Mouse (Mus musculus): ENCODE results near the gene Ecel1. TPM values are rescaled to one million over a fixed set of nuclear protein-coding genes. Genes with fewer than 3 reads are reported as not detected.
A peak's percentile ranks its signal among the peaks of the same experiment; 100 is the strongest.

Gene Ecel1
- total RNA-seq, 2 experiments from 2014 or later: 4.6 to 6.5 TPM

GRCm38 (mm10) chr1:87114784-87115183 is 41.5 kb downstream of the Ecel1 start:
- DNase-seq (ENCODE audit: extremely low spot score in 1 of 2, low spot score in 2 of 2): no peak
- intact Hi-C loops (cut with DNase I): no loop called here

DNA sequence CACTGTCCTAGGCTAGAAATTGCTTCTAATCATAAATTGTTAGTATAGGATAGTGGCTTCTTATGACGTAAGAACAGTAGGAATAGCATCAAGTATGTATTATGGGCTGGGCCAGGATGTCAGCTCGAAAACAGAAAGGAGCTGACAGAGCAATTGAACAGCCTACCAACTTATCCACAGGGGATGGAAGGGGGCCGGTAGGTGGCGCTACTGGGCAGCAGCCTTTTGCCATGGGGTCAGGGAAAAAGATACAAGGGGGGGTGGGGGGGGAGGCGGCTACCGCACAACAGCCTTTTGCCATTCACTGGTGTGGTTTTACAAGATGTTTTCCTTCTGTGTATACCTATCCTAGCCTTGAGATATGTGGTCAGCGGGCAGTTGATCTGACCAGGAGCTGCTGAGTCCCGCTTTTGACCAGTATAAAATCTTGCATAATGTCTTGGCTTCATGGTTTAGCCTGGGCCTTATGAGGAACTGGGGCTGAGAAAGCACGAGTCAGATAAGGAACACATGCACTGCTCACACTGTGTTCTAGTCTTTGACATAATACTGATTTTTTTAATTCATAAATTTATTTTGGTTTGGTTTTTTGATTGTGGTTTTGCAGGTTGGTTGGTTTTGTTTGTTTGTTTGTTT is 44.5 kb downstream of the Ecel1 start:
- intact Hi-C loops (cut with DNase I): no loop called here
- DNase-seq (ENCODE audit: extremely low spot score in 1 of 2, low spot score in 2 of 2): peak in 1 of 2 experiments; percentile 49

DNA sequence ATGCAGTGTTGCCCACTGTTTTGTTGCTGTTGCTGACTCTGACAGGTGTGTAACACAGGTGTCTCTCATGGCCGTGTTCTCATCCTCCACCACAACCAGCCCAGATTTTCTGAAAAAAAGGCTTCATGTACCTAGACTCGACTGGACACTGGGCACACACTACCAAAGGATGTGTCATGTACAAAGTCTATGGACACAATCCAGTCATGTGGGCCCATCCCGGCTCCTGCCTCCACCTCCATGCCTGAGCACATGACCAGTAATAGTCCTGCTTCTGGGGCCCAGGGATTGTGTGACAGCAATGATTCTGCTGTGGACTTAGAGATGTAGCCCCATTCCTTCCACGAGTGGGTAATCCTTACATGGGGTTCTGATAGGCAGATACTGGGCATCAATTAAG is 47.8 kb downstream of the Ecel1 start:
- intact Hi-C loops (cut with DNase I): no loop called here
- DNase-seq (ENCODE audit: extremely low spot score in 1 of 2, low spot score in 2 of 2): no peak

DNA sequence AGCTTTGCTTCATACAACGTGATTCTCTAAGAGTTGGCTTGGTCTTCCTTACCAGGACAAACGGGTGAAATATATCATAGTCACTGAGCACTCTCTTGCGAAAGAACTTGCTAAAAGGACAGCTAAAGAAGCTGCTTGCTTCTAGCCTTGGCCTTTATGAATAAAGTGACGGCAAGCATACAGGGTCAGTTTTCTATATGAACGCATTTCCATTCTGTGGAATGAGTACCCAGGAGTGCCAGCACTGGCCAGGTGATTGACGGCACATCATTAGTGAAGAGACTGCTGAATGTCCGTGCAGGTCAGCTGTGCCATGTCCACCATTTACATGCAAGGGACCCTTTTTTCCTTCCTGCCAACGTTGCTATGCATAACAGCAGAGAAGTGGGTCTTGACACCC is 49.8 kb downstream of the Ecel1 start:
- intact Hi-C loops (cut with DNase I): no loop called here
- no peak for DNase-seq (ENCODE audit: extremely low spot score in 1 of 2, low spot score in 2 of 2)

DNA sequence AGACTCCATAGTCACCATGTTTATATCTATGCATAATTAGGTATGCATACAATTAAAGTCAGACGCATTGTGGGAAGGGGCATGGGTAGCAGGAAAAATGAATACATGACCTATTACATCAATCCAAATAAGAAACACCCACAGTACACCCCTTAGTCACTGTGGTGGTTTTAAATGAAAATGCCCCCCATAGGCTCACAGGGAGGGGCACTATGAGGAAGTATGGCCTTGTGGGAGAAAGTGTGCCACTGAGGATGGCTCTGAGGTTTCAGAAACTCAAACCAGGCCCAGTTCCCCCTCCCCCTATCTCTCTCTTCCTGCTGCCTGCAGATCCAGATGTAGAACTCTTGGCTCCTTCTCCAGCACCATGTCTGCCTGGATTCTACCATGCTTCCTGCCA is 52.4 kb downstream of the Ecel1 start:
- no peak for DNase-seq (ENCODE audit: extremely low spot score in 1 of 2, low spot score in 2 of 2)
- intact Hi-C loops (cut with DNase I): no loop called here

DNA sequence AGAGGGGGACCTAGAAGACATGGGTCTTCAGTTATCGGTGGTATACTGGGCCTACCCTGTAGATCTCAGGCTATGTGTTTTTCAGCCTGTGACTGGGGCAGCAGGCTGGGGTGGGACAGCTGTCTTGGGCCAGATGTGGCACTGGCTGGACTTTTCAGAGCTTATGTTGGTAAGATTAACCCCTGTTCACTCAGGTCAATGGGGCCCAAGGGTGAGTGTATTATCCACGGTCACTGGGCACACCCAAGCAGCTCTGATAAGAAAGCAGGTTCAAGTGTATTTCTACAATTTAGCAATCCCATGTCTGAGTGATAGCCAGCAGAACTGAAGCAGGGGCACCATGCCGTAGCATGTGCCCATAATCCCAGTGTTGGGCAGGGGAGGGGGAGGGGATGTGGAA is 54.2 kb downstream of the Ecel1 start:
- intact Hi-C loops (cut with DNase I): no loop called here
- no peak for DNase-seq (ENCODE audit: extremely low spot score in 1 of 2, low spot score in 2 of 2)

GRCm38 (mm10) chr1:87101411-87101810 is 54.9 kb downstream of the Ecel1 start, which contains the start of gene Alpi:
Gene Alpi (minus strand): TSS chr1:87101606.
- intact Hi-C loops (cut with DNase I): no loop called here
- no peak for DNase-seq (ENCODE audit: extremely low spot score in 1 of 2, low spot score in 2 of 2)

DNA sequence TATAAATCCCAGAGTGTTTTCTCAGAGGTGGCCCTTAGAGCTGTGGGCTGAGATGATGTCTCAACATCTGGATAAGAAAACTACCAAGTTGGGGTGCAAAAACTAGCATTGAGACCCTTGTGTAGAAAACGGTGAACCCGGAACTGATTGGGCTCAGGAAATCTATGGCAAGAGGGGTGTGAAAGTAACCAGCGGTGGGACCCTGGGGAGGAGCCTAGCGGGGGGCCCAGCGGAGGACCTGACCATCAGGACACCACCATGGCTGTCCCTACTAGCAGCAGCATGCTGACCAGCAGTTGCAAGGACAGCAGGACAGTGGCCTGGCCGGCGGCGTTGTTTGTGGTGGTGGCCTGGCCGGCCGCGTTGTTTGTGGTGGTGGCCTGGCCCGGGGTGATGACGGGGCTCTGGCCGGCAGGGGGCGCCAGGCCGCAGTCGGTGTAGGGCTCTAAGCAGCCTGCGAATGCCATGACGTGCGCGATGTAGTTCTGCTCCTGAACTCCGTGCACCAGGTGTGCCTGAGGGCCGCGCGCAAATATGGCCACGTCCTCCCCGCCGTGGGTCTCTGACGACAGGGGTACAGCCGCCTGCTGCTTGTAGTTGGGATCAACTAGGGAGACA is 57.9 kb downstream of the Ecel1 start:
- intact Hi-C loops (cut with DNase I): no loop called here
- peak in 1 of 2 experiments; percentile 65 for DNase-seq (ENCODE audit: extremely low spot score in 1 of 2, low spot score in 2 of 2)

Other genes with a start within 250 kb of the Ecel1 start
- not detected for gene Alppl2, start 66.6 kb downstream of the Ecel1 start, total RNA-seq (2021)
- not detected for gene Alpi, start 54.9 kb downstream of the Ecel1 start, total RNA-seq (2021)
- gene Akp3, start 31.5 kb downstream of the Ecel1 start, total RNA-seq (2021): not detected
- gene Prss56, start 26.8 kb upstream of the Ecel1 start, total RNA-seq (2021): 1 to 10 TPM; 2.2 to 2.8 TPM
- gene Chrnd, start 34.1 kb upstream of the Ecel1 start, total RNA-seq (2021): not detected
- gene Chrng, start 48.1 kb upstream of the Ecel1 start, total RNA-seq (2021): not detected
- 10 to 100 TPM; 83.2 to 84.2 TPM for gene Eif4e2, start 57.4 kb upstream of the Ecel1 start, total RNA-seq (2021)
- 1 to 10 TPM; 6.0 to 7.0 TPM for gene Efhd1, start 107.8 kb upstream of the Ecel1 start, total RNA-seq (2021)
- gene Gigyf2, start 170.5 kb upstream of the Ecel1 start, total RNA-seq (2021): 10 to 100 TPM; 73.7 to 77.8 TPM
- 1 to 10 TPM; 1.2 to 1.9 TPM for gene Kcnj13, start 238.2 kb upstream of the Ecel1 start, total RNA-seq (2021)

All from left cerebral cortex, postnatal 10 days (tissue).